Mouse (Mus musculus): Measurements from ENCODE around the gene Ahnak.
"Not testable (repeated sequence)": the region's sequence is repeated elsewhere in the genome, so short reads cannot be mapped to it uniquely, and the experiment has no call there.

The Ahnak gene

DNA sequence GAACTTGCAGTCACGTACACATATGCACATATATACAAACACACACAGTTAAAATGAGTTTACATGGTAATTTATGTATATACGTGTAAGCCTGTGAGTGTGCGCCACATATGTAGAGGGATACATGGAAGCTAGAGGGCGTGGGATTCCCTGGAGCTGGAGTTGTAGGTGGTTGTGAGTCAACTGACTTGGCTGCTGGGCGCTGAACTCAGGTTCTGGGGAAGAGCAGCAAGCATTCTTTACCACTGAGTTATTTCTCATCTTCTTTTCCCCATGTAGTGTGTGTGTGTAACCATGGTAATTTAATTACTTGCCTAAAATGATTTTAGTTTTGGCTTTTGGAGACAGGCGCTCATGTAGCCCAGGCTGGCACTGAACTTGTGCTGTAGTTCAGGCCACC, 7.5 kb downstream of the Ahnak start:
- no peak for DNase-seq

DNA sequence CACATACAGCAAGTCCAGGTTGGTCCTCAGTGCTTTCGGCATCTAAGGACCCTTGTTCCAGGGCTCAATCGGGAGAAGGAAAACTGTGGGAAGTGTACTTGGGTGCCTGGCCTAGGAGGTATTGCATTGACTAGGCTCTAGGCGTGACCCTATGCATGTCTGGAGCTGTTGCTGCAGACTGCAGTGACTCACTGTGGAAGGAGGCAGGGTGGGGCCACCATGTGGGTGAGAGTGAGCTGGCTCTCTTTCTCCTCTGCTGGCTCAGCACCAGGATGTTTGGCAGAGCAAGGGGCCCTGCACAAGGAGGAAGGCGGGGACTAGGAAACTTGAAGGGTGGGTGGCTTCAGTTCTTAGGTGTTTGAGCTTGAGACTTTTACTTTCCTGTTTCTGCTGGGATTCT, 8.5 kb downstream of the Ahnak start:
- DNase-seq, result peak; percentile 68 to 73

DNA sequence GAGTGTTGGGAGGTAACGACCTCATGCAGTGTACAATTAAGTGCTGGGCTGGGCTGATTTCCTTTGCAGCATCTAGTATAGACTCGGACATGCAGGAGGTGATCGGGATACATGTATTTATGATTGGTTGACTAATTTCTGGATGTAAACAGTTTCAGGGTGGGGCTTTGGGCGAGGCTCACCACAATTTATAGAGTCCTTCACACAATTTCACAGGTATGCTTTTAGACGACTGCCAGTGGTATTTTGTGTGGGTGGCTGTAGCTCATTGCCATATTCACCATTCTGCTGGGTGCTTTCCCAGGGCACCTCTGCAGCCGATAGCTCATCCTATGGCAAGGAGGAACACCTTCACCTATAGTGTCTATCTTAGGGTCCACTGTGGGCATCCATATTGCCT, 9.5 kb downstream of the Ahnak start:
- DNase-seq, result no peak

DNA sequence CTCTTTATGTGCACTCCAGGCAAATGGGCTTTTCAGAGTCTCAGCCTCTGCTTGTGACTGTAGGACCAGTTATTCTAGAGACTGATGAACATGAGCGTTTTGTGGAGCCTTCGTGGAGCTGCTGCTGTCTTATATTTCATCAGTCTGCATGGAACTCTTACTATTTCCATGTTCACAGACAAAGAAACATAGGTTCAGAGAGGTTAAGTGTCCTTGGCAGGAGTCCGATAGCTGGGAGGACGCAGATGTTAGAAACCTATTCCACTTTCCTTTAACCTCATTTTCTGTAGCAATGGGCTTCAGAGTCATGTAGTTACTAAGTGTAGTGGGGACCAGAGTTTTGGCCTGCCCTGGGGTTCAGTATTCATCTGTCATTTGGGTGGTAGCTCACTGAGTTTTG, 10.1 kb downstream of the Ahnak start:
- no peak for DNase-seq

DNA sequence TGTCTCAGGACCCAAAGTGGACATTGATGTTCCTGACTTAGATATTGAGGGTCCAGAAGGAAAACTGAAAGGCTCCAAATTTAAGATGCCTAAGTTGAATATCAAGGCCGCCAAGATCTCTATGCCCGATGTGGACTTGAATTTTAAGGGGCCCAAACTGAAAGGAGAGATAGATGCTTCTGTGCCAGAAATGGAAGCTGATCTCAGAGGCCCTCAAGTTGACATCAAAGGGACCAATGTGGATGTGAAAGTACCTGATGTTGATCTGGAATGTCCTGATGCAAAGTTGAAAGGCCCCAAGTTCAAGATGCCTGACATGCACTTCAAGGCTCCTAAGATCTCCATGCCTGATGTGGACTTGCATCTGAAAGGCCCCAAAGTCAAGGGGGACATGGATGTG, 17.8 kb downstream of the Ahnak start:
- not testable (repeated sequence) for DNase-seq

DNA sequence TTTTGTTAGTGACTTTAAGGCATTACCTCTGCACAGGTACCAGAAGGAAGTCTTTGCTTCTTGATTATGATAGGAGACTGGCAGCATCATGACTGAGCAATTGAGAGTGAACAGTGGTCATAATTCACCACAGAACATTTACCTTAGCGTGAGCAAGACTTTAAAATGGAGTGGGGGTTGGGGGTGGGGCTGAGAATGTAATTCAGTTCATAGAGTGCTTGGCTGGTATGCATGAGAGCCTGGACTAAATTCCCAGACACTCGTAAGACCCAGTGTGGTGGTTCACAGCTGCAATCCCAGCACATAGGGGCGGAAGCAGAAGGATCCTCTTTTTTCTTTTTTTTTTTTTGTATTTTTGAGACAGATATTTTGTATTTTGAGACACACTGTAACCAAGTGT, 30.2 kb downstream of the Ahnak start:
- DNase-seq, result no peak

DNA sequence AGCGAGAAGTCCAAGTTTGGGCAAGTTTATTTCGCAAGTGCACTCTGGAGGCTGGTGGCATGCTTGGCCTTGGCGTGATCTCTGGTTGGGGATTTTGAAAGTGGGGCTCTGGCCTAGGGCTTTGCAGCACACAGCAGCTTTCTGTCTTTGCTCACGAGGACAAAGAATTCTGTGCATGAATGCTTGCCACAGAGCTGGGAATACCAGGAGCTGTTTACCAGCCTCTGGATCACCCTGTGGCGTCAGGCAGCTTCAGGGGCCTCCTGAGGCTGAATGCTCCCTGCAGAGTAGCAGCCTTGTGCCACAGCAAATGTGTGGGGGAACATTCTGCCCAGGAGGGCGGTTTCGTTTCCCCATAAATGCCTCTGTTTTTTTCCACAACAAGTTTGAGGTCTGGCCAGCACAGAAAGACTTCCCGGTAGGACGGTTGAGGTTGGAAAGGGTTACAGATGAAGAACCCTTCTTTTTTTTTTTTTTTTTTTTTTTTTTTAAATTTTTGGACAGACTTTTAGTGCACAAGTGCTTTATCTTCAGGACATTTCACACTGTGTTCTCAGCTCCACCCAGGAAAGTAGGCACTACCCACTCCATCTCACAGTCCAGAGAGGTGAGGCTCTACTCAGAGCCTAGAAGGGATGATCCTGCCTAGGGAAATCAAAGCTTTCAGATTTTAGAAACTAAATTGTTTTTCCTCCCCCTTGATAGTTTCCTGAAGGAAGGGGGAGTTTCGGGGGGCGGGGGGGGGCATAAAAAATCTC, 34.1 kb downstream of the Ahnak start:
- peak; percentile 34 to 38 for DNase-seq

DNA sequence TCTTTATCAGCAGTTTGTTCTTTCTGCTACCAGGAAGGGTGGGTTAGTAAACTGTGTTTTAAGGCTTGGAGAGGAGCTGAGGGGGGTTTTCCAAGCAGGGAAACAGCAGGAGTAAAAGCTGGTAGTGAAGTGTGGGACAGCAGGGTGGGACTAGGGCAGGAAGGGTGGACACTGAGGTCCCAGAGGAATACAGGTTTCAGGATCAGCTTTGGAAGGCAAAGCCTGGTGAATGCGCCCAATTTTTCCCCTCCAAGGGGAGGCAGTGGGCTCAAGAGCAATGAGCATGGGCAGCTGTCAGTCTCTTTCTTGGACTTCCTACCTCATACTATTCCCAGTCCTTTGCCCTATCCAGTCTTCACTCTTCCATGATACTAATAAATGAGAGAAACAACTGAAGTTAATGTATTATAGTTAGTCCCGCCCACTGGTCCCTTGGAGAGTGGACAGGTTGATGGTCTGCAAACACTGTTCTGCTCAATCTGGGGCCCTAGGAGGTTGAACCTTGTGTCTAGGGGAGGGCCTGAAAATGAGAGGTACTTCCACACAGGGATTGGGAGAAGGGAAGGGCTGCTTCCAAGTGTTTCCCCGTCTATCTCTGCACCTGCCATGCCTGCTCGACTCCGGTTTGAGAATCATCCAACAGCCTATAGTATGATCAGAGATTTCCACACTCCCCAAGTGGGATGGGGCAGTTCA, 36.6 kb downstream of the Ahnak start:
- DNase-seq, result no peak

DNA sequence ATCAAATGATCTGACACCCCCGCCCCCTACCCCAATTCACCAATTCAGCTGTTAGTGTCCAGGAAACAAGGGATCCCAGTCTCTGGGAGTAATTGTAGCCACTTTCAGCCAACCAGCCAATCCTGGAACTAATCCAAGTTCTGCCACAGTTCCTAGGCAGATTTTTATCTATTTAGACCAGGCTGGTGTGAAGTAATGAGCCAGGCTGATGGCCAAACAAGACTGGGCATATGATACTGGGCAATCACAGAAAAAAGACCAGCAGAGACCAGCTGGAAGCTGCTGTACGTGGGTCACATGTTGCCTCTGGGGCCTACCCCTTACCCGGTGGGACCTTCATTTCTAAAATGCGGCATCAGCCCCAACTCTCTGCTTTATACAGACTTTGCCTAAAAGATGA, 37.5 kb downstream of the Ahnak start:
- peak in 1 of 2 experiments; percentile 41 for DNase-seq

DNA sequence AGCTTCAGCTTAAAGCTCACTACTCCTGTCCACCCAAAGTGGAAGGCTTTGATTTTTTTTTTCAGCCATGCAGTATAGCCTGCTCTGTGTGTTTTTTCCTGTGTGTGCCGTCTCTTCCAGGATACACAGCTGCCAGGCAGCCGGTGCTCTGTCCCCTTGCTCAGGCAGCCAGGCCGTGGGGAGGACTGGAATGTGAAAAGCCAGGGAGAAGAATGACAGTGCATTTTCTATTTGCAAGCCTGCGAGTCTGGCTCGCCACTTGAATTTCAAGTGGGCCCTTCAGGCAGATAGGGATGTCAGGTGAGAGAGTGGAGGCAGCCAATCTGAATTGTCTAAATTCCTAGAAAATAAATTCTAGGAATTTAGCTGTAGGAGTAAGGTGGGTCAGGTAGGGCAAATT, 38.7 kb downstream of the Ahnak start:
- peak; percentile 27 to 61 for DNase-seq

DNA sequence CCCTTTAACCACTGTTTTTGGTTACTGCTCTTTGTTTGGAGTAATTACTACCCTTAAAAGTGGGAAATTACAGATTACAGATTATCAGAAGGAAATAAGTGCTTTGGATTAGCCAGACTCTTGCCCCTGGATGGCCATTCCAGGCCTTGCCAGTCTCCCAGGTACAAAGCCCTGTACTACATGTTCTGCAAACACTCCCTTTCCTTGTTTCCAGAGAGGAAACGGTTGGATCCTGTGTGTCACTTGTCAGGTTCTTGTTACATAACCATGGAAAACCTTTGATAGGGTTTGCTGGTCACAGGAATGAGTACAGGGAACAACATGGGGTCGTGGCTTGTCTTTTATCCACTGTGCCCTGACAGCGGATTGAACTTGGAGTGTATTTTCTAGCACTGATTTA, 39.3 kb downstream of the Ahnak start:
- DNase-seq, result no peak

DNA sequence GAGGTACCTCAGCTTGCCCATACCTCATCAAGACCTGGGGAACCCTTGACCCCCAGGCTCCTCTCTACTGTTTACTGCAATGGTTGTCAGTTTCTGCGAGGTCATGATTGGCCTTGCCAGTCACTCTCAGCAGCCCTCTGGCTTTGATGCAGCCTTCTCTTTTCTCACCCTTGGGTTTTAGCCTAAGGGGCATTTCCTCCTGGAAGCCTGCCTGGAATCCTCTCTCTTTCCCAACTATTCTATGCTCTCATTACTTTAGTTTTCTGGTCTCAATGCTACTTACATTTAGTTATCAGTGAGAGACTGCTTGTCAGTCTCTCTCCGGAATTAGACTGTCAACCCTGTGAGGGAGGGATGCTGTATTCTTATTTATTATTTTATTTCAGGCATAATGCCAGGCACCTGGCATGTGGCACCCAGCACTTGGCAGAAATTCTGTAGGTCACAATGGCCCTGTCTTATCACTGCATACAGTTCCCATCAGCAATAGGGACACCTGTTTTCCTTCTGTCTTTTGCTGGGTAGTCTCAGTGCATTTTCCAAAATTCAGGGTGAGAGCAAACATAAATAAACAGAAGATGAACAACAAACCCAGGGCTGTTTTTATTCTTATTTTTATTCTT, 40.7 kb downstream of the Ahnak start:
- no peak for DNase-seq

DNA sequence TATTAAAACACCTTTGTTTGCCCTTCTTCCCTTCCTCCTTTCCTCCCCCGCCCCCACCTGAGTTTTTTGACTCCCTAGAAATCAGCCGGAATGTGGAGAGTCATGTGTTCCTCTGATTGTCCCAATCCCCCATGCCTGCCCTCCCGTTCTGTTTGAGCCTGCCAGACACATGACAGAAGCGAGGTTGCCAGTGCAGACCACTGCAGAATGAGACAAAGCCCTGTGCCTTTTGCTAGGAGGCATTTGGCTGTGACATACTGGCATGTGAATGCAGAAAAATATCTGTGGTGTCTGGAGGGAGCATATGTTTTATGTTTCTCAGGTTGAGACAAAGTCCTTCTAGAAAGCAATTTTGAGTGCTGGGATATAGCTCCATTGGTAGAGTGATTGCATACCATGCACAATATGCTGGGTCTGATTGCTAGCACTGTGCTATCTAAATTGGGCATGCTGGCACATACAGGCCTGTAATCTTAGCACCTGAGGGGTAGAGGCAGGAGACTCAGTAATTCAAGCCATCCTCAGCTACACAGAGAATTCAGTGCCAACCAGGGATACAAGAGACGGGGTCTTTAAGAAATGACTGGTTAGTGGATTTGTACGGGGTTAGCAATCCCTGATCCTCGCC, 43.5 kb downstream of the Ahnak start:
- DNase-seq, result no peak

DNA sequence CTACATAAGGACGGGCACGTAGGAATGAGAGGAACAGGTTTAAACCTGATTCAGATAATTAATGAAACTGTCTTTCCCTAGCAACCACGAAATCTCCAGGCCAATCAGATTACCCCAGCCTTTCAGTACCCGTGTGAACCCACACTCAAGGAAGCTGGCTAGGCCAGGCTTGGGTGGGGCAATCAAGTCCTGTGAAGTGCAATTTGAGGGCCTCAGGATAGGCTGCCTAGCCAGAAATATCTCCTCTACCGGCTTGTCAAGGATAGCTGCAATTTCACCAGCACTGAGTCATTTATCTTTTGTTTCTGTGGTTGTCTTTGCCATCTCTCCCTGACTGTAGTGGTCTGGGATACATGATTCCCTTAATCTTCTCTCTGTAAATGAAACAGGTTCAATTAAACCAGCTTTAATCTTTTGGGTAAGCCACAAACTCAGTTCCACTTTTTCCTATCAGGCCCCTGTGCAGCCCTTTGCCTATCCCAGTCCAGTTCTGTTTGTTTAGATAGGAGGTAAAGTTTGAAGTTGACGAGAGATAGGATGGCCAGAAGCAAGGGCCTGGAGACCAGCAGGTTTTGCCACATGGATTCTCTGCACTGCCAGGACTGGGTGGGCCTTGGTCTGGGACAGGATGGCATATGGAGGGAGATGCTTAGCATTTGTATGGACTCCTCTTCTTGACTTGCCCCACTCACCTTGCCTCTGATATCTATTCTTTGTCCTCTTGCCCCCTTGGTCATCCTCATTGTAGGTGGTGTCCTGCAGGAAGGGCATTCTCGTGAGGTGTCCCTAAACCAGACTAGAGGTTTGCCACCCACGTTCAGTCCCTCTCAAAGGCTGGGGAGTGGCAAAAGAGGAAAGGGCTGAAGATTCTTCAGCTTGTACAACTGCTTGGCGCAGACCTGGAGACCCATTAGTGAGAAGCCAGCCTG, 44.6 kb downstream of the Ahnak start:
- DNase-seq, result peak in 1 of 2 experiments; percentile 29

DNA sequence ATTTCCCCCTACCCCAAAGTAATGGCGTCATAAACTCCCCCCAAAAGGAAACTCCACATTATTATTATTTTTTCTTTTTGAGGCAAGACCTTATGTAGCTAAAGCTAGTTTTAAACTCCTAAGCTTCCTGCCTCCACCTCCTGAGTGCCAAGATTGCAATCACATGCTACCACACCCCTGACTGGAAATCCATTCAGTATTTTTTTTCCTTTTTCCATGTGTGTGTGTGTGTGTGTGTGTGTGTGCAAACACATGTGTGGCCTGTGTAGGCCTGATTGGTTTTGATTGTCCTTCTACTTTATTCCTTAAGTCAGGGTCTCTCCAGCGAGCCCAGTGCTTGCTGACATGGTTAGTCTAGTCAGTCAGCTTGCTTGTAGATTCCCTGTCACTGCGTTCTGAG, 45.4 kb downstream of the Ahnak start:
- no peak for DNase-seq

DNA sequence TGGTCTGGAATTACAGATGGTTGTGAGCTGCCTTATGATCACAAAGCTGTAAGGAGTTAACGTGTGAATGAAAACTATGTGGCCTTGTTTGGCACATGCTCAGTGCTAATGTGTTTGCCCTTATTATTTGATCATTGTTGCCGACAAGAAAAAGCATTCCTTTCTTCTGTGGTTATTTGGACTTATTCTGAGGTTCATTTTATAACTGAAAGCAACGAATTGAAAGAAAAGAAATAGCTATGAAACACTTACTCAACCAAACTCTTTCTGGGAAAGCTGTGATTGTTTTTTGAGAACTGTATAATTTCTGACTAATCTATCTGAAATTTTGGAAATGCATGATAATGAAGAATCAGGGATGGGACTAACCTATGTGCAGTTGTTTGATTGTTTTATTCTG, 46.0 kb downstream of the Ahnak start:
- no peak for DNase-seq

DNA sequence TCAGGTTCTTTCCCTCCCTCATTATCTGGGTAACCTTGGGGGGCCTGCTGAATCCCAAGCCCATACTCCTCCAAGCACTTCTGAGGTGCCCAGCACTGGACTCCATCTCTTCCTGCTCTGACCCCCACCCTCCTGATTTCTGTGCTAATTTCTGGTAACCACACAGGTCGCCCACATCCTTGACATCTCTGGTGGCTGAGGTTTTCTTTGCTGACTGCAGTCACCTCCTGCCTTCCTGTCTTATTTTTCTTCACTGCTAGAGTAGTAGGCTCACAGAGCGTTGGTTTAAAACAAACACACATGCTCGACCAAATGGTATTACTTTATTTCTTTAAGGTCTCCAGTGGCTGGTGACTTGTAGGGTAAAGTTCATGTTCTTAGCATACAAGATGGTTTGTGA, 49.1 kb downstream of the Ahnak start:
- no peak for DNase-seq

DNA sequence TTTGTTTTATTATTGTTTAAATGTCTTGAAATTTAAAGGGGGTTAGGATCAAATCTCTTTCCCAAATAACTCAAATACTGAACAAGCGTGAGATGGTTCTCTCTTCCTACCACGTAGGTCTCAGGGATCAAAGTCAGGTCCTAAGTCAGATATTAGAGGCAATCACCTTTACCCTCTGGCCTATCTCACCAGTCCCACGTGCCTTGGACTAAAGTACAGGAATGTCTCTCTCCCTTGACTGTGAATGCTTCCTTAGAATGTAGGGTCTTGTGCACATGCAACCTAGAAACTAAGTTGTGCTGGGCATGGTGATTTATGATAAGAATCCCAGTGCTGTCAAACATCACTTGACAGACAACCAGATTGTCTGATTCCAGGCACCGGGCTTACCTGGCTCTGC, 50.2 kb downstream of the Ahnak start:
- DNase-seq, result no peak

DNA sequence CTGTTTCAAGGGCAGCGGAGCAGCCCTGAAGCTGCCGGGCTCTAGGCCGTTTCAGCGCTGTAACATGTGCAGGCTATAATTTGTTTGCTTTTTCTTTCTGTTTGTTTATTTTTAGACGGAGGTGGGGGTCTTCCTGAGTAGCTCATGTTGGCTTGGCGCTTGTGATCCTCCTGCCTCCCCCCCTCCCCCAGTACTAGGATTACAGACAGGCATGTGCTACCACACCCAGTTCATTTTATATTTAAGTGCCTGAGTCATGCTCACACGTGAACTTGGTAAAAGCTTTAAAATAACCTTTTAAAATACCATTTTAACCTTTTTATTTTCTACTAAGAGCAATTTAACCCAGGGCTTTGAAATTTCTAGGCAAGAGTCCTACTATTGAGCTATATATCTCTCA, 50.8 kb downstream of the Ahnak start:
- DNase-seq, result no peak

DNA sequence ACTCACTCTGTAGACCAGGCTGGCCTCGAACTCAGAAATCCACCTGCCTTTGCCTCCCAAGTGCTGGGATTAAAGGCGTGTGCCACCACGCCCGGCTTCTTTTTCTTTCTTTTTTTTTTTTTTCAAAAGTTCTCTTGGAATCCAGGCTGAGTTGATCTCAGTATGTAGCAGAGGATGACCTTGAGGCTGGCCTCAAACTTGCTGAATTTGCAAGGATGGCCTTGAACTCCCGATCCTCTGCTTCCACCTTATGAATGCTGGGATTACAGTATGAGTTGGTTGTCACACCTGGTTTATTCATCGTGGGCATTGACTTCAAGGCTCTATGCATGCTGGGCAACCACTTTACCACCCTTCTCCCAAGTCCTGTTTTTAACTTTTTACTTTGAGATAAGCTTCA, 51.6 kb downstream of the Ahnak start:
- DNase-seq, result no peak

DNA sequence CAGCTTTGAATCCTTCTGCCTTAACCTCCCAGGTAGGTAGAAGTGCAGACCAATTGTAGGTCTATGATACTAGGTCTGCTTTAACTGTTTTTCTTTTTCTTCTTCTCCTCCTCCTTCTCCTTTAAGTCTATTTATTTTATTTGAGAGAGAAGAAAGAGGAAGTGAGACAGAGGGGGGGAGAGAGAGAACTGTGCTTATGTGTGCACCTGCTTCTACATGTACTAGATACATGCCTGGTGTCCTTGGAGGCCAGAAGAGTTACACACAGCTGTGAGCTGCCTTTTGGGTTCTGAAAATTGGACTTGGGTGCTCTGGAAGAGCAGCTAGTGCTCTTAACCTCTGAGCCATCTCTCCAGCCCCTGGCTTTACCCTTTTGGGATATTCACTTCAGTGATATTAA, 52.0 kb downstream of the Ahnak start:
- no peak for DNase-seq

DNA sequence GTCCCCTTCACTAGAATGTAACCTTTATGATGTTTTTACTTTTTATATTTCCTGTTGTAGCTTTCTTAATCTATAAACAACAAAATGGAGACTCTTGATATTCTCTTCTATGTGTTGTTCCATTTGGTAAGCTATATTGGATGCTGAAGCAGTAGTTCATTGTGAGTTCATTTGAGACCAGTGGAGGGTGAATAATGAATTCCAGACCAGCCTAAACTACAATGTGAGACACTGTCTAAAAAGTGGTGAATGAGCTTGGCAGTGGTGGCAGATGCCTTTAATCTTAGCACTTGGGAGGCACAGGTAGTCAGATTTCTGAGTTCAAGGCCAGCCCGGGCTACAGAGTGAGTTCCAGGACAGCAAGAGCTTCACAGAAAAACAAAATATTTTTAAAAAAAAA, 54.0 kb downstream of the Ahnak start:
- DNase-seq, result no peak

DNA sequence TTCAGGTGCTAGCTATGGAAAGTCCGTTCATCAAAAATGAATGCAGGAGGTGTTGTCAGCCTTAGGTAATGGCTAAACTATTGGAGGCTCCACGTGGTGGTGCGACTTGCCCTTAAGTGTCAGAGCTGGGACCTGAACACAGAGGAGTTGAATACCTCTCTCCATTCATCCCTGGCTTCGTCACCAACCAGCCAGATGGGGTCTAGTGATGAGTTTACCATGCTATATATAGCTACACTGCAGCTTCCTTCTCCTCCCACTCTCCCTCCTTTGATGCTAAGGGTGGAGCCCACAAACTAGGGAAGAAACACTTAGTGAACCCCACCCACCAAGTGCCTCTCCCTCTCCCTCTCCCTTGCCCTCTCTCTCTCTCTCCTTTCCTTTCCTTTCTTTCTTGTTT, 55.2 kb downstream of the Ahnak start:
- DNase-seq, result no peak

Measured in kidney, adult 8-10 months (tissue).